Mouse (Mus musculus) spleen, adult 2 months (tissue): ENCODE data around the gene Ihh.

Experiments used
- CTCF ChIP-seq: fragments of 200-500 bp; IDR thresholded peaks from 2 replicates; pipeline ENCODE4 v1.5.1; 2011; ENCODE audit warnings: mild to moderate bottlenecking, inconsistent platforms; ENCODE audit not compliant: insufficient read depth, insufficient read length, insufficient replicate concordance; ENCODE audit errors: extremely low read depth
- POLR2A ChIP-seq: fragments of 200-500 bp; IDR thresholded peaks from 2 replicates; pipeline ENCODE4 v1.6.1; 2011; ENCODE audit warnings: low read depth, low read length, inconsistent platforms

DNA sequence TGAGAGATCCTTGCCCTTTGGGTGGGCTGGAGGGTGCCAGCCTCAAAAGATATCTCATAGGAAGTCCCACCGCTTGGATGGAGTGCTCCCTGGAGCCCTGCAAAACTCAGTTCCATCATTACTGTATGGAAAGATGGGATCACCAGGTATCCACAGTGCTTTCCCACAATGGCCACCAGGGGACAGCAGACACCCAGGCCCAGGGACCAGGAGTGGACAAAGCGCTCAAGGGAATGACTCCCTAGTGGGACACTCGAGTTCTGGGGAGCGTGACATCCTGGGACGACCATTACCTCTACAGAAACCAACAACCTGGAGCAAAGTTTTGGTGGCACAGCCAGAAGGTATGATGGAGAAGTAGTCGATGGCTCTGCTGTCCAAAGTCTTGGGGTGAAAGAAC lies 24.8 kb downstream of the Ihh start:
- no peak for TF ChIP-seq CTCF
- no peak for TF ChIP-seq POLR2A
